Mouse (Mus musculus): ENCODE results near the gene BC051019. TPM values are rescaled to one million over a fixed set of nuclear protein-coding genes. Genes with fewer than 3 reads are reported as not detected.

BC051019 gene
- not detected in 2 replicates for polyA plus RNA-seq (2014; fragmentation: Nextera tagmentation; extraction: Ambion mirVana)

GRCm38 (mm10) chr7:109723697-109724096 is at the start of gene BC051019:
Gene BC051019 (minus strand): TSS chr7:109723850.
- Histone ChIP-seq H3K4me3 (ENCODE audit: low read depth, low read length) (no peak within 1 kb of the TSS), H3K27me3 (replicated peaks; ENCODE audit: control insufficient read depth, insufficient read depth, low read length) (no peaks in the 10 kb centered on the region), H3K4me2 (ENCODE audit: low read length) (no peak within 1 kb of the TSS), H3K9me3 (ENCODE audit: control insufficient read depth, low read length) (peaks cover 3% of the 10 kb centered on the region; the same call in 1 of the 2 replicates), H3K27ac (ENCODE audit: low read depth) (no peak within 1 kb of the TSS), H3K36me3 (ENCODE audit: control insufficient read depth, insufficient read depth, low read length) (no peaks in the 10 kb centered on the region), H3K9ac (ENCODE audit: low read length) (no peak within 1 kb of the TSS), H3K4me1 (replicated peaks; ENCODE audit: control insufficient read depth, insufficient read depth, low read length) (no peaks in the 10 kb centered on the region)
- WGBS: 91% methylated on average over 5 of the region's 5 CpGs
- ATAC-seq (replicated peaks; ENCODE audit: low FRiP score, low TSS enrichment, low read depth) (no peak), DNase-seq (ENCODE audit: low spot score) (no peak)

DNA sequence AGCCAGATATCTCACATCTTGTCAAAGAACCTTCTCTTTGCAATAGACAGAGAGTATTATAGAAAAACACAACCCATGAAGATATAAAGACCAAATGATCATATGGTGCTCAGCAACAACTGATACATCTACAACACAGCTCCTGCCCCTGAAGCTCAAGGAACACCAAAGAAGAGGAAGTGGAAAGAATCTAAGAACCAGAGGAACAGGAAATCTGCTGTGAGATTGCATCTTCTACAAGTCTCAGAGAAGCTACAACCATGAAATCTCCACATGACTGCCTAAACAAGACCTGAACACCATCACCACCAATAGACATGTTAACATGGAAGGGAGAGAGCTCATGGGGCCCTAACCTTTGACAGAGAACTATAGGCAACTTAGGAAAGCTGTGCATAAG is 48.6 kb upstream of the BC051019 start:
- H3K4me2 ChIP-seq (ENCODE audit: low read length): no peak overlapping the region
- H3K27me3 ChIP-seq (replicated peaks; ENCODE audit: control insufficient read depth, insufficient read depth, low read length): no peaks in the 10 kb centered on the region
- H3K9me3 ChIP-seq (ENCODE audit: control insufficient read depth, low read length): no peaks in the 10 kb centered on the region
- no peak overlapping the region for H3K9ac ChIP-seq (ENCODE audit: low read length)
- no peaks in the 10 kb centered on the region for H3K4me1 ChIP-seq (replicated peaks; ENCODE audit: control insufficient read depth, insufficient read depth, low read length)
- H3K36me3 ChIP-seq (ENCODE audit: control insufficient read depth, insufficient read depth, low read length): no peaks in the 10 kb centered on the region
- ATAC-seq (replicated peaks; ENCODE audit: low FRiP score, low TSS enrichment, low read depth) (no peak), DNase-seq (ENCODE audit: low spot score) (no peak)
- H3K27ac ChIP-seq (ENCODE audit: low read depth): no peak overlapping the region
- H3K4me3 ChIP-seq (ENCODE audit: low read depth, low read length): no peak overlapping the region

DNA sequence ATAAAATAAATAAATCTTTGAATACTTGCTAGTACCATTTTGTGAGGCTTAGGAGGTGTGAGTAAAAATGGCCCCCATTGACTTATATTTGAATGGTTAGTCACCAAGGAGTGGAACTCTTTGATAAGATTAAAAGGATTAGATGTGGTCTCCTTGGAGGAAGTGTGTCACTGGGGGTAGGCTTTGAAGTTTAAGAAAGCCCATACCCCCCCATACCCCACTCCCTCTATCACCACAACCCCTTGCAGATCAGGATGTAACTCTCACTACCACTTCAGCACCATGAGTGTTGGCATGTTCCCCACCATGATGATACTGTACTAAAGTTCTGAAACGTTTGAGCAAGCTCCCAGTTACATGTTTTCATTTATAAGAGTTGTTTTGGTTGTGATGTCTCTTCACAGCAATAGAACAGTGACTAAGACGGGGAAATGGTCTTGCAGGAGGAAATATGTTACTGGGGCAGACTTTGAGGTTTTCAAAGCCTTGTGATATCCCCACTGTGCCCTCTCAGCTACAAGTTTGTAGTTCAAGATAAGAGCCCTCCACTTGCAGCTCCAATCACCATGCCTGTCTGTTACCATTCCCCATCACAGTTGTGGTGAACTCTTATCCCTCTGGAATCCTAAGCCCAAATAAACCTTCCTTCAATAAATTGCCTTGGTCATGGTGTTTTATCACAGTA is 45.2 kb upstream of the BC051019 start:
- Histone ChIP-seq H3K27ac (ENCODE audit: low read depth) (no peak overlapping the region), H3K27me3 (replicated peaks; ENCODE audit: control insufficient read depth, insufficient read depth, low read length) (no peaks in the 10 kb centered on the region), H3K36me3 (ENCODE audit: control insufficient read depth, insufficient read depth, low read length) (no peaks in the 10 kb centered on the region), H3K4me1 (replicated peaks; ENCODE audit: control insufficient read depth, insufficient read depth, low read length) (no peaks in the 10 kb centered on the region), H3K9ac (ENCODE audit: low read length) (no peak overlapping the region), H3K4me3 (ENCODE audit: low read depth, low read length) (no peak overlapping the region), H3K4me2 (ENCODE audit: low read length) (no peak overlapping the region), H3K9me3 (ENCODE audit: control insufficient read depth, low read length) (no peaks in the 10 kb centered on the region)
- WGBS: 59% methylated on average over 2 of the region's 2 CpGs
- DNase-seq (ENCODE audit: low spot score): no peak
- ATAC-seq (replicated peaks; ENCODE audit: low FRiP score, low TSS enrichment, low read depth): no peak

DNA sequence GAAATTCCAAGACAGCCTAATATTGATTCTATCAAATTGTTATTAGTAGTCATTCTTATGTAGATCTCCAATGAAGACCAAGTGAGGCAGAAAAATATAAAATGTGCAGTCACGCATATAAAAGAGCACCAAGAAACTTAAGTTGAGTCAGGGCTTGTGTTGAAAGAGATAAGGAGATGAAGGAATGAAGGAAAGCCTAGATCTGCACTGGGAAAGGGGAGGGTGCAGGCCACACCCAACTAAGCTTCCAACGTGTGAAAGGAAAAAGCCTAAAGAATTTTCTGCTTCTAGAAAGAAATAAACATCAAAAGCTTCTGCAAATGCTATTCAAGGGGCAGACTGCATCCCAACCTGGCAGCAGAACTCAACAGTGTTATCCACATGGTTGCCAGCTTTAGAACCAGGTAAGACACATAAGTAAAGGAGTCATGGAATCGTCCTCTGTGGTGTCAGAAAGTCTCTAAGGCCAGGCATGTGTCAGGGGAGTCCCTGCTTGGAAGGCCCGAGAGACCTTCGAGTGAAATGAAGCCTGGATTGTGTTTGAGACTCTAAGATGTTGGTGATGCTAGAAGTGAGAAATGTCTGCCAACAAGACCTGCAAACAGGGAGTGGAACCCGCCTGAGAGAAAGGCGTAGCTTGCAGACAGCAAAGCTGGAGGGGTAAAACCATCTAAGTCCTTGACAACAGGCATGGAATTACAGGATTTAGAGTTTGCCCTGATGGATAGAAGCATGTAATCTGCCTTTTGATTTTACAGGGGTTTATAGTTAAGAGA is 44.1 kb upstream of the BC051019 start:
- no peaks in the 10 kb centered on the region for H3K9me3 ChIP-seq (ENCODE audit: control insufficient read depth, low read length)
- H3K4me1 ChIP-seq (replicated peaks; ENCODE audit: control insufficient read depth, insufficient read depth, low read length): no peaks in the 10 kb centered on the region
- DNase-seq (ENCODE audit: low spot score): no peak
- H3K36me3 ChIP-seq (ENCODE audit: control insufficient read depth, insufficient read depth, low read length): no peaks in the 10 kb centered on the region
- H3K27ac ChIP-seq (ENCODE audit: low read depth): no peak overlapping the region
- WGBS: 83% methylated on average over 7 of the region's 7 CpGs
- H3K27me3 ChIP-seq (replicated peaks; ENCODE audit: control insufficient read depth, insufficient read depth, low read length): no peaks in the 10 kb centered on the region
- H3K4me2 ChIP-seq (ENCODE audit: low read length): no peak overlapping the region
- no peak overlapping the region for H3K4me3 ChIP-seq (ENCODE audit: low read depth, low read length)
- H3K9ac ChIP-seq (ENCODE audit: low read length): no peak overlapping the region
- ATAC-seq (replicated peaks; ENCODE audit: low FRiP score, low TSS enrichment, low read depth): no peak

GRCm38 (mm10) chr7:109764009-109764408 is 40.4 kb upstream of the BC051019 start:
- Histone ChIP-seq H3K27ac (ENCODE audit: low read depth) (no peak overlapping the region), H3K4me3 (ENCODE audit: low read depth, low read length) (no peak overlapping the region), H3K9me3 (ENCODE audit: control insufficient read depth, low read length) (no peaks in the 10 kb centered on the region), H3K36me3 (ENCODE audit: control insufficient read depth, insufficient read depth, low read length) (no peaks in the 10 kb centered on the region), H3K4me2 (ENCODE audit: low read length) (no peak overlapping the region), H3K4me1 (replicated peaks; ENCODE audit: control insufficient read depth, insufficient read depth, low read length) (no peaks in the 10 kb centered on the region), H3K9ac (ENCODE audit: low read length) (no peak overlapping the region), H3K27me3 (replicated peaks; ENCODE audit: control insufficient read depth, insufficient read depth, low read length) (no peaks in the 10 kb centered on the region)
- no peak for DNase-seq (ENCODE audit: low spot score)
- 77% methylated on average over 2 of the region's 2 CpGs for WGBS
- ATAC-seq (replicated peaks; ENCODE audit: low FRiP score, low TSS enrichment, low read depth): no peak

GRCm38 (mm10) chr7:109756291-109756690 is 32.6 kb upstream of the BC051019 start:
- Histone ChIP-seq H3K9ac (ENCODE audit: low read length) (no peak overlapping the region), H3K4me2 (ENCODE audit: low read length) (no peak overlapping the region), H3K27ac (ENCODE audit: low read depth) (no peak overlapping the region), H3K9me3 (ENCODE audit: control insufficient read depth, low read length) (no peaks in the 10 kb centered on the region), H3K4me1 (replicated peaks; ENCODE audit: control insufficient read depth, insufficient read depth, low read length) (peaks cover 5% of the 10 kb centered on the region), H3K27me3 (replicated peaks; ENCODE audit: control insufficient read depth, insufficient read depth, low read length) (no peaks in the 10 kb centered on the region), H3K36me3 (ENCODE audit: control insufficient read depth, insufficient read depth, low read length) (no peaks in the 10 kb centered on the region), H3K4me3 (ENCODE audit: low read depth, low read length) (no peak overlapping the region)
- ATAC-seq (replicated peaks; ENCODE audit: low FRiP score, low TSS enrichment, low read depth): no peak
- no peak for DNase-seq (ENCODE audit: low spot score)
- WGBS: 89% methylated on average over 3 of the region's 3 CpGs

DNA sequence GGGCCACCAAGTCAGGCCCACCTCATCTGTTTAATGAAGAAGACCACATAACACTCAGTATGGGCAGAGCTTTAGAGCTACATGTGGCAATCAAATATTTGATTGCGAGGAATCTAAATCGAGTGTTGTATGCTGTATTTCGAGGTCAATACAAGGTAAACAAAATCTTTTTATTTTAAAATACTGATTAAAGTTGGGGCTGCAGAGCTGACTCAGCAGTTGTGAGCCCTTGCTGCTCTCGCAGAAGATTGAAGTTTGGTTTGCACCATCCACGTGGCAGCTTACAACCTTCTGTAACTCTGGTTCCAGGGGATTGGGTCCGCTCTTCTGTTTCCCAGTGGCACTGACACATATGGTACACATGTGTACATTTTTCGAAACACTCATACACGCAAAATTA is 30.4 kb upstream of the BC051019 start:
- H3K4me2 ChIP-seq (ENCODE audit: low read length): no peak overlapping the region
- H3K27me3 ChIP-seq (replicated peaks; ENCODE audit: control insufficient read depth, insufficient read depth, low read length): no peaks in the 10 kb centered on the region
- no peak overlapping the region for H3K9ac ChIP-seq (ENCODE audit: low read length)
- WGBS: 91% methylated on average over 8 of the region's 8 CpGs
- no peaks in the 10 kb centered on the region for H3K36me3 ChIP-seq (ENCODE audit: control insufficient read depth, insufficient read depth, low read length)
- DNase-seq (ENCODE audit: low spot score) (no peak), ATAC-seq (replicated peaks; ENCODE audit: low FRiP score, low TSS enrichment, low read depth) (no peak)
- H3K9me3 ChIP-seq (ENCODE audit: control insufficient read depth, low read length): no peaks in the 10 kb centered on the region
- H3K4me3 ChIP-seq (ENCODE audit: low read depth, low read length): no peak overlapping the region
- no peak overlapping the region for H3K27ac ChIP-seq (ENCODE audit: low read depth)
- H3K4me1 ChIP-seq (replicated peaks; ENCODE audit: control insufficient read depth, insufficient read depth, low read length): peaks cover 5% of the 10 kb centered on the region

GRCm38 (mm10) chr7:109752008-109752925 is 28.6 kb upstream of the BC051019 start, which contains the start of gene Tmem9b:
Gene Tmem9b (minus strand): TSS chr7:109752875.
- H3K27ac ChIP-seq (ENCODE audit: low read depth): peak within 1 kb of the TSS; percentile 78
- no peaks in the 10 kb centered on the region for H3K9me3 ChIP-seq (ENCODE audit: control insufficient read depth, low read length)
- no peaks in the 10 kb centered on the region for H3K36me3 ChIP-seq (ENCODE audit: control insufficient read depth, insufficient read depth, low read length)
- peak within 1 kb of the TSS; percentile 90 for H3K4me2 ChIP-seq (ENCODE audit: low read length)
- ATAC-seq (replicated peaks; ENCODE audit: low FRiP score, low TSS enrichment, low read depth): peak; percentile 88
- H3K27me3 ChIP-seq (replicated peaks; ENCODE audit: control insufficient read depth, insufficient read depth, low read length): no peaks in the 10 kb centered on the region
- peaks cover 5% of the 10 kb centered on the region for H3K4me1 ChIP-seq (replicated peaks; ENCODE audit: control insufficient read depth, insufficient read depth, low read length)
- under 1% methylated on average over 73 of the region's 74 CpGs for WGBS
- H3K9ac ChIP-seq (ENCODE audit: low read length): peak within 1 kb of the TSS; percentile 88
- H3K4me3 ChIP-seq (ENCODE audit: low read depth, low read length): peak within 1 kb of the TSS; percentile 85
- peak; percentile 87 for DNase-seq (ENCODE audit: low spot score)
